Mouse (Mus musculus): ENCODE results near the gene 2010300C02Rik.

DNA sequence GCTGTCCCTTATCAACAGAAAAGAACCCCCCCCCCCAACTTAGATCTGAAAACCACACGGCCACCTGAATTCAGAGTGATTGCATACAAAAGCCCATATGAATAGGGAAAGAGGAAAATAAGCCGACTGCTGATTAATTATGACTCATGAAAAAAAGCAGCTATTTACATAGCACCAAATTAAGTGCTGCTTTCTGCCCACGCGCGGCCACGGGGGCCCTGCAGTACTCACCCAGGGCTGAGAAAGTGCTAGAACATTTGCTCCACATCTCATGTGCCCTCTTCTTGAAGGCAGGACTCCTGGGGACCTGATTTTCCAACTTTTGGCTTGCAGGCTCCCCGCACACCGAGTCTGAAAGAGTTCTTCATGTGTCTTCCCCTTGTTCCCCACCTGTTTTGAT is 10.1 kb downstream of the 2010300C02Rik start:
- TF ChIP-seq POLR2A (IDR thresholded peaks at IDR 0.05; ENCODE audit: extremely low read depth, insufficient read depth, low read length) (no peak), CTCF (IDR thresholded peaks at IDR 0.05; ENCODE audit: low read depth, low read length) (no peak)

Measured in liver, adult 2 months (tissue).